Mouse (Mus musculus): ENCODE results near the gene Swap70.

Swap70 gene

DNA sequence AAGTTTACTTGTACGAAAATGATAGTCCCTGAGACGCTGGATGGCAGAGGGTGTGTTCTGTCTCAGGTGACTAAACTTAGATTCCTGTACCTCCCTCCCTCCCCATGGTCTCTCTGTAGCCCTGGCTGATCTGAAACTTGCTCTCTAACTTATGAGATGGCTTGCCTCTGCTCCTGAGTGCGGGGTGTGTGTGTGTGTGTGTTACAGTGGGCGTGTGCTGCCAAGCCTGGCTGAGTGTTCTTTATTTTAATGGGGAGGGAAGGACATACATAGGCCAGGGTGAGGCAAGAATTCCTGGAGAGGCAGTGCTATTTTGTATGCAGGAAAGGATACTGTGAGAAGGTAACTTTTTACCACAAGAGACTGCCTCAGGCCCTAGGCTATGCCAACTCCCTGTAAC, 95.9 kb downstream of the Swap70 start:
- in situ Hi-C loops (cut with MboI; ENCODE audit: low pct_unique_long_range_greater_than_20kb in 1 of 2, low sequenced_read_pairs in 2 of 2, unreplicated experiment in 1 of 2) = no loop called here

DNA sequence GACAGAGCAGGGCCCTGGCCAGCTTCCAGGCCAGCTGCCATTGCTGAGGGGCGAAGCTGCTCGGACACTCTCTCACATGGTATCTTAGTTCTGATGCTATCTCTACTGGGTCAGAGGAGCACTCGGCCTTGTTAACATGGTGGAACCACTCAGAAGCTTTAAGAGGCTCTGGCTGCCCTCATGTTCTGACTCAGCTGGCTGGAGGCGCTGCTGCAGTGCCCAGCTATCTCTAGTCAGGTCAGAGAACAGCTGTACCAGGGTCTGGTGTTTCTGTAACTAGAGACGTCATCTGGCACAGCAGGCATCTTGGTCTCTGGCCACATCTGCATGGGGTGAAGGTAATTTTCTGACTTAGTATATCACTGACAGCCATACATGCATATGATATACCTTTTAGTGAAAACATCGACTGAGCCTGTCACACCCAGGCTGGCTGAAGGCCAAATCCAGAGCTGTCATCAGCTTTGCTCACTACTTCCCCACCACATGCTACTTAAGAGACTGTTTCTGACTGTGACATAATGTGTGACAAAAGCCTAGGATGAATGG, 97.5 kb downstream of the Swap70 start:
- in situ Hi-C loops (cut with MboI; ENCODE audit: low pct_unique_long_range_greater_than_20kb in 1 of 2, low sequenced_read_pairs in 2 of 2, unreplicated experiment in 1 of 2) = no loop called here

DNA sequence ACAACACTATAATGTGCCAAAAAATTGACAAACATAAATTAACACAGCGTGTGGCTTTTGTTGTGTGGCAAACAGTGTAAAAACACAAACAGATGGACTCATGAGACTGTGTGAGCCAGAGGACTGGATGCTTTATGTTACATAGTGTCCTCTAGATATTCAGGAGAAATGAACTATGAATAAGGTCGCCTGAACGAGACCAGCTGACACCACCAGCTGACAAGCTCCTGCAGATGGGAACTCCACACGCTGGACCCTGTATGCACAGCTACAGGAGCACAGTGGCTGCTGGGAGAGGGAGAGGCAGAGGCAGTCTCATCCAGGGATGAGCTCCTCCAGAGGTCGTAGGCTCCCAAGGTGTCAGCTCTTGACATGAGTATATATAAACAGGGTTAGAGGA, 99.6 kb downstream of the Swap70 start:
- in situ Hi-C loops (cut with MboI; ENCODE audit: low pct_unique_long_range_greater_than_20kb in 1 of 2, low sequenced_read_pairs in 2 of 2, unreplicated experiment in 1 of 2) = no loop called here

DNA sequence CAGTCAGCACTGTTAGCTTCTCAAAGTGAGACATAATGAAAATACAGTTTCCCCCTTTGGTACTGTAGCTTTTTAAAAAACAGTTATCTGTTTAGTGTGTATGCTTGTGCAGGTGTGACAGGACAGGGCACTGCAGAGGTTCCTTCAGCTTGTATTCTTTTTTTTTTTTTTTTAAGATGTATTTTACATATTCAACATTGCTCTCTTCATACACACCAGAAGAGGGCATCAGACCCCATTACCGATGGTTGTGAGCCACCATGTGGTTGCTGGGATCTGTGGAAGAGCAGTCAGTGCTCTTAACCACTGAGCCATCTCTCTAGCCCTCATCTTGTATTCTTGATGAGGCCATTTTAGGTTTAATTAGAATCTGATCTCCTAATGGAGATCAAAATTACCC, 103.3 kb downstream of the Swap70 start:
- in situ Hi-C loops (cut with MboI; ENCODE audit: low pct_unique_long_range_greater_than_20kb in 1 of 2, low sequenced_read_pairs in 2 of 2, unreplicated experiment in 1 of 2) = no loop called here

DNA sequence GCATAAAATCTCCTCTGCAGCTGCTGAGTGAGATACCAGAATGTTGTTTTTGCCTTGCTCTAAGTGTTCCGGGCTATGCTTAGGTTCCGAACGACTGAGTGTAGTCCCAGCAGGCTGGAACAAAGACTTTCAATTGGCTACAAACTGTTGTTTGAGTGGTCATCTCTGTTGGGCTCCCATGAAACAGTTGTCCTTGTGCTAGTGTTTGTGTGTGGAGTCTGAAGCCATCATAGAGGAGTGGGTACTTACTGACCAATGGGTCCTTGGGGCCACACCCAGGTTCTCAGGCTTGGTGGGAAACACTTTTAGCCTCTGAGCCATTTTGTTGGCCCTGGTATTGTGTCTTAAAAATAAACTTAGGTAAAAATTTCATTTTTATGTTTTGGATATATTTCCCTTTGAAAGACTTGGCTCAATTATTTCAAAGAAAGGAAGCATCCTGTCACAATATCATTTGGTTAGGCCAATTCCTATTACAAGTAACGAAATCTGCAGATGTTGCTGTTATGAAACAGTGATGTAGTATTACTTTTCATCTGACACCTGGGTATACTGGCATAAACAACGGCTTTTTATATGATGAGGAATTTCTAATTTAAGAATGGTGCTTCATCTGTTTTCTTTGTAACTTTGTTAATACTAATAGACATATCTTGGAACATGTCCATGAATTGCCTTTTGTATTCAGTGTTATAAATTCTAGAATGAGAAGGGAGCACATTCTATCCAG, 104.0 kb downstream of the Swap70 start:
- in situ Hi-C loops (cut with MboI; ENCODE audit: low pct_unique_long_range_greater_than_20kb in 1 of 2, low sequenced_read_pairs in 2 of 2, unreplicated experiment in 1 of 2) = no loop called here
